Mouse (Mus musculus) layer of hippocampus, postnatal 10 days (tissue): ENCODE results near the gene Rab1b. TPM values are rescaled to one million over a fixed set of nuclear protein-coding genes. Genes with fewer than 3 reads are reported as not detected.
"Not testable (repeated sequence)": the region's sequence is repeated elsewhere in the genome, so short reads cannot be mapped to it uniquely, and the experiment has no call there.

Experiments
- DNase-seq, 2 experiments: peaks; one replicate each; pipeline ENCODE4 v3.0.0; 2021; ENCODE audit warnings: low spot score in 2 of 2
- long read RNA-seq: library from polyadenylated mRNA; stranded (forward); transcript quantifications from one replicate; pipeline ENCODE4 v2.0.0, GENCODE M21; 2023
- total RNA-seq, 2 experiments: library from RNA; stranded (reverse); gene quantifications; 2 replicates each; pipeline ENCODE4 v1.2.3; 2021

Rab1b gene
- 100 to 1,000 TPM; 163 to 166 TPM for total RNA-seq
- long read RNA-seq, transcript Rab1b-201 (6 exons, 1,913 nt) = major isoform, 188 of 217 reads
- long read RNA-seq, partial matches to known transcripts = 0 of 217 reads
- long read RNA-seq, other reads (novel, unspliced or antisense) = 26 of 217 reads

DNA sequence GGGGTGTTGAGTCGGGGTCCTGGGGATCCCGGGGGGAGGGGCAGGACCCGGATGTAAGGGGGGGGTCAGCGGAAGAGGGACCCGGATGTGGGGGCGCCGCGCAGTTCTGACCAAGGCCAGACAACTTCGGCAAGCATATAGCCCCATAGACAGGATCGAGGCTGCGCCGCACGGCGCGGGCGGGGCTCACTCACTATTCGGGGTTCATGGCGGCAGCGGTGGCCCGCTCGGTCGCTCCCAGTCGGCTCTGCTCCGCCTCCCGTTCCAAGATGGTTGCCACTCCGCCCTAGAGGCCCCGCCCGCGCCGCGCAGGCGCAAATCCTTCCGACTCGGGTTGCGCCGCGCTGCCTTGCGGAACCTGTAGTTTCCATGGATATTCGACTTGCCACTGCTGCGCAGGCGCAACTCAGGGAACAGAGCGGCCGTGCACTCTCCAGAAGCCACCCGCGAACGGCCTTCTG lies at the start of gene Rab1b:
Rab1b (minus strand) TSS at position 342 of the 461 bp plus-strand sequence.
- DNase-seq = peak; percentile 98 to 99

DNA sequence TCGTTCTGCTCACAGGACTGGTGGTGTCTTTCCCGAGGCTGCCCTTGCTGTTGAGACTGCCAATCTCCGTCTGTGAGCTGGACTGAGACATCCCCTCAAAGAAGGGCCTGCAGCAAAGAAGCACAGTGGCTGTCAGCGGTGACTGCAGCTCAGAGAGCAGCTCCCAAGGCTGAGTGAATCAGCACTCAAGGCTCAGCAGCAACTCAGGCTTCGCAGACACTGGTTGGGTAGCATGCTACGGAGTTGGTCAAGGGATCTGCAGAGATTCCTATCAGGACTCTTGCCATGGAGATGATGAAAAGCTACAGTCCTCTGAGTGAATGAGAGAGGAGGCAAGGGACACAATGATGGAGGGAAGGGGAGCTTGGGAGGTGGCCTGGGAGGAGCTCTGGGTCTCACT lies 45.4 kb upstream of the Rab1b start:
- DNase-seq = no peak

DNA sequence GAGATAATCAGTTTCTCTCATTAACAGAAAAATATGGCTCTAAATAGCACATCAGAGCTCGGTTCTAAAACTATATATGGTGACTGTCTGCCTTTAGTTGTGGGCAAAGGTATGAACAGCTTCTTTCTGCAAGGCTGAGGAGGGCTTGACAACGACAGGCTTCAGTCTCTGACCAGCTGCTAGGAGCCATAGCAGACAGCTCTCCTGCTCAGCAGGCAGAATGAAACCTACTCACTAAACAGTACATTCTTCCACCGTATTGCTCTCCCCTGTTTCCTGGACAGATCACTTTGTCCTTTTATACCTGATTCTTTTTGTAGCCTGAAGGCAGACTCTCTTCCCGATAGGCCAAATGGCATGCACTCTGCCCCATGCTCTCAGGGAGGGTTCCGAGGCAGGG lies 44.9 kb upstream of the Rab1b start:
- no peak for DNase-seq

GRCm38 (mm10) chr19:5151331-5151730 lies 44.5 kb upstream of the Rab1b start:
- peak; percentile 72 to 76 for DNase-seq

DNA sequence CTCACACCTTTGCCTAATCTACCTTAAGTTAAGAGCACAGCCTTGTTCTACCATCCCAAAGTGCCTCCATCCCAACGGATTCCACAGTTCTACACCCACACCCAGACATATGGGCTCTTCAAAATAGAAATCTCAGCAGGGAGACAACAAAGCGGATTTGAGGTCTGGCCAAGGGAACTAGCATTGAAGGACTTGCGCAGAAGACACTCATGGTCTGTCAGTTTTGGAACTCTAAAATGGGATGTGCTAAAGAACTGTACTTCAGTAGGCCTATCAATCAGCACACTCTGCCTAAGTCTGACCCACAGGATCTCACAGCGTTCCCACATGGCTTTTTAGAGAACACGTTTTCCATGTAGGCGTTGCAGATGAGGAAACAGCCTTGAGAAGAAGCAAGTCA lies 43.5 kb upstream of the Rab1b start:
- no peak for DNase-seq

GRCm38 (mm10) chr19:5149041-5149440 lies 42.2 kb upstream of the Rab1b start:
- not testable (repeated sequence) for DNase-seq

GRCm38 (mm10) chr19:5139640-5140039 lies 32.8 kb upstream of the Rab1b start:
- DNase-seq = peak; percentile 74 to 80

- no peak for DNase-seq
Observed at GRCm38 (mm10) chr19:5131237-5131636, 24.4 kb upstream of the Rab1b start.

- no peak for DNase-seq
Observed at GRCm38 (mm10) chr19:5129770-5130169, 22.9 kb upstream of the Rab1b start.

DNA sequence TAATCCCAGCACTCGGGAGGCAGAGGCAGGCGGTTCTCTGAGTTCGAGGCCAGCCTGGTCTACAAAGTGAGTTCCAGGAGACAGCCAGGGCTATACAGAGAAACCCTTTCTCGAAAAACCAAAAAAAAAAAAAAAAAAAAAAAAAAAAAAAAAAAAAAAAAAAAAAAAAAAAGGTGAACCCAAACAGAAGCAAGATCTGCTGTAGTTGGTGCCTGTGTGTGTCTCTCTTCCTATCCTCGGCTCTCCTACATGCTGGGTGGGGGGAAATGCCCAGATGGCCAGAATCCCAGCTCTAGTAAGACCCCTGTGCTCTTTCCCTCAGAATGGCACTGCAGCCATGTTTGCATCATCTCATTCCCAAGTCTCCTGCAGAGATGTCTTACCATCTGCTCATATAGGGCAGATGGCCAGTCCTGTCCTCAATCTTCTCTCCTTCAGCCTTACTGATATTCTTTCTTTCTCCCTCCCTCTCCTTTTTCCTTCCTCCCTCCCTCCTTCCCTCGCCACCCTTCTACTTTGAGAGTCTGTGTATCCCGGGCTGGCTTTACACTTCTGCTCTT lies 17.3 kb upstream of the Rab1b start:
- no peak for DNase-seq

- DNase-seq = no peak
Observed at GRCm38 (mm10) chr19:5123241-5123640, 16.4 kb upstream of the Rab1b start.

DNA sequence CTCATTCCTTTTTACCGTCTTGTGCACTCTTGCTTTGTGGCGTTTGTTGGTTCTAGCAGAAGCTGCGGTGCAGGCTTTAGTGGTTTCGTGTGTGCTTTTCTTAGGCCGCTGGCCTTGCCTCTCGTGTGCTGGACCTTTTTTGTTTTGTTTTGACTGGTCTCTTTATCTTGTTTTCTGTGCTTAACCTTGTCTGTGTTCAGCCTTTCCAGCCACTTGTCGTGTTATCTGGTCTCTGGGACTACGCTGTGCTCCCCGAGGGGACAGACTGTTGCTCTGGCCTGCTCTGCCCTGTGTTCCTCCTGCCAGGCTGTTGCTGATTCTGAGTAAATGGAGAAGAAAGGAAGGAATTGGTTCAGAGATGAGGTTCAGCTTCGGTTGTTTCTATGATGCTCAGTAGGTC lies 15.6 kb upstream of the Rab1b start:
- DNase-seq = no peak

DNA sequence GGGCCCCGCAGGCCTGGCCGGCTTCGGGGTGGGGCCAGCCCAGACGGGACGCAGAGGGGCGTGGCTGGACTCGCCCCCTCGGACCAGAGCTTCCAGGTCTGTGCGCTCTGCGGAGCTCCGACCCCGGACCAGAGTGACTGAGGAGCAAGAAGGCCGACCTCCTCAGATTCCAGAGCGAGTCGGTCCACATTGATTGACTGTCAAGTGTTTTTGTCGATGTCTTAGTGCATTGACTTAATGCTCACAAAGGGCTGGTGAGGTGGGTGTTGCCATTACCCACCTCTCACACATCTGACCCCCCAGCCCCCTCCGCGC lies 11.5 kb upstream of the Rab1b start, which contains the start of gene Klc2:
Klc2 (minus strand) TSS at position 177 of the 315 bp plus-strand sequence.
- DNase-seq = no peak

GRCm38 (mm10) chr19:5117494-5118383 lies 10.9 kb upstream of the Rab1b start:
- peak; percentile 93 to 95 for DNase-seq

DNA sequence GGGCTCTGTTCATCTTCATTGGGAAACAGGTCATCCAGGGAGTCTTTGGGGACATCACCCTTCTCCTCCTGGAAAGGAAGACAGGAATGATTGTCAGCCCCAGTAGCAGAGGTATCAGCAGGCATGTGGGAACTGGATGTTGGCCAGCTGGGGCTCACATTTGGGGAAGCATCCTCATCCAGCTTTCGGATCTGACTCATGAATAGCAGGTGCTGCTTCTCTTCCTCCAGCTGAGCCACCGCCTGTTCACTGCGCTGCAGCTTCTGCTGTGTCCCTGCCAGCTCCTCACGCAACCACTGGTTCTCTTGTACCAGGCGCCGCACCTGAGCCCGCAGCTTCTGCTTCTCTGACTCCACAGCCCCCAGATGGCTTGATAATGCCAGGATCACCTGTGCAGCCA lies 6.9 kb upstream of the Rab1b start:
- peak; percentile 46 to 49 for DNase-seq

GRCm38 (mm10) chr19:5109659-5110453 lies 3.0 kb upstream of the Rab1b start:
- peak; percentile 44 to 46 for DNase-seq

DNA sequence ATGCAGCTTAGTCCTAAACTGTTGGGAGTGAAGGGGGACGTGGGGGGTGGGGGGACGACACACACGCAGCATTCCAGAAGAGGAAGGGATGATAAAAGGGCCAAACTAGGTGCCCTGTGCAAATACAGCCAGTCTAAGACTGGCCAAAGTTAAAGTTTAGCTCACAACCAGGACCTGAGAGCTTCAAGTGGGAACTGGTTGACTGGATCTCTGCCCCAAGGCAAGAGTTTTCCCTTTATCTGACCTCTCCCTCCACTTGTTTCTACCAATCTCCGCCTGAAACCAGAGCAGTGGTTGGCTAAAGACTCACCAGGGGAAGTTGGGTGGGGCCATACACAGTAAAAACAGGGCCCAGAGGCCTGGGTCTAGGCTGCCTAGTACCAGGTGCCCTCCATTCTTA lies 1.8 kb upstream of the Rab1b start:
- no peak for DNase-seq

- peak; percentile 30 to 58 for DNase-seq
Observed at GRCm38 (mm10) chr19:5108271-5108575, 1.4 kb upstream of the Rab1b start.

- DNase-seq = no peak
Observed at GRCm38 (mm10) chr19:5107556-5108270, 841 bp upstream of the Rab1b start.

DNA sequence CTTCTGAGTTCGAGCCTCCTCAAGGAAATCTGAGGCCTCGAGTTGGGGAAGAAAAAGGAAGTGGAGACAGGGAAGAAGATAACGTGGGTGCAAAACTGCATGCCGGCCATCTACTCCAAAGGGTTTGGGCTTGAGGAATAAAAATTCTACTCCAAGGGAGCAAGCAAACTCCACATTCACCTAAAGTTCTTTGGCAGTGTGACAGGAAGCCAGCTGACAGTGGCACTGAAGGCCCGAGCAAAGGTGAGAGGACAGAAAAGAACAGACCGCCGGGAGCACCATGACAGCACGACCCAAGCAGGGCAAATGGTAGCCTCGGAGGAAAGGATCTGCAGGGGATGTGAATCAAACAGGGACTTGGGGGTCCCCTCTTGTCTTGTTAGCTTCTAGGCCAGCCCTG lies 798 bp downstream of the Rab1b start:
- DNase-seq = no peak
